Mouse (Mus musculus): ENCODE results near the gene Slc39a5. TPM values are rescaled to one million over a fixed set of nuclear protein-coding genes. Genes with fewer than 3 reads are reported as not detected.

Gene Slc39a5
- polyA plus RNA-seq, 1 experiment from 2014 or later: 56.7 TPM

DNA sequence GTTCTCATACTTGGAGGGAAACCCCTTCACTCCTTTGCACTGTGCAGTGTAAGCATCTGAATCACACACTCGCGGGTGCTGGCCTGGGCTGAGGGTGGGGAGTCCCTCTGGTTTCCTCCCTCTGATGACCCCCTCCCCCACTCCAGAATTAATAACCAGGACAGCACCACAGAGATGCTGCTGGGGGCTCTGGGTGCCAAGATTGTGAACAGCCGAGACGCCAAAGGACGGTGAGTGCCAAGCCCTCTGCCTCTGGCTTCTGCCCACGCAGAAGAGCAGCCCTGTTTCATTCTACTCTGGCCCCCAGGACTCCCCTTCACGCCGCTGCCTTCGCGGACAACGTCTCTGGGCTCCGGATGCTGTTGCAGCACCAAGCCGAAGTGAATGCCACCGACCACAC lies 12.1 kb downstream of the Slc39a5 start:
- no peak overlapping the region for H3K27ac ChIP-seq (ENCODE audit: low read depth)
- H3K4me1 ChIP-seq (replicated peaks; ENCODE audit: control insufficient read depth, insufficient read depth, low read length): no peaks in the 10 kb centered on the region
- H3K9me3 ChIP-seq (ENCODE audit: control insufficient read depth, low read length): no peaks in the 10 kb centered on the region
- ATAC-seq (replicated peaks; ENCODE audit: low FRiP score, low TSS enrichment, low read depth) (no peak), DNase-seq (ENCODE audit: low spot score) (no peak)
- H3K4me3 ChIP-seq (ENCODE audit: low read depth, low read length): no peak overlapping the region
- no peak overlapping the region for H3K9ac ChIP-seq (ENCODE audit: low read length)
- H3K36me3 ChIP-seq (ENCODE audit: control insufficient read depth, insufficient read depth, low read length): peaks cover 99% of the 10 kb centered on the region
- 92% methylated on average over 14 of the region's 14 CpGs for WGBS
- H3K27me3 ChIP-seq (replicated peaks; ENCODE audit: control insufficient read depth, insufficient read depth, low read length): no peaks in the 10 kb centered on the region
- H3K4me2 ChIP-seq (ENCODE audit: low read length): no peak overlapping the region

DNA sequence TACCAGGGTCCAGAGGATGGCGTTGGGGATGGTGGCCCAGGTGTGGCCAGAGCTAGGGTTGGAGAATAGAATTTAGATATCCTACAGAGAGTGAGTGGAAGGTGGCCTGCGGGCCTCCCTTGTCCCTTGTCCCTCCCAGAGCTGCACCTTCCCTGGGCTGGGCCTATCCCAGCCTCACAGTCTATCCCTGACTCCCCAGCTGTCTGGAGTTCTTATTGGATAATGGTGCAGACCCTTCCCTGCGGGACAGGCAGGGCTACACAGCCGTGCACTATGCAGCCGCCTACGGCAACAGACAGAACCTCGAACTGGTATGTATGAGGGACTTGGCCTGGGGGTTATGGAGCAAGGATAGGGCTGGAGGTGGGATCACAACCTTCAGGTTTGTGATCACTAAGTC lies 15.1 kb downstream of the Slc39a5 start:
- peaks cover 98% of the 10 kb centered on the region for H3K36me3 ChIP-seq (ENCODE audit: control insufficient read depth, insufficient read depth, low read length)
- H3K9ac ChIP-seq (ENCODE audit: low read length): no peak overlapping the region
- 94% methylated on average over 7 of the region's 7 CpGs for WGBS
- DNase-seq (ENCODE audit: low spot score) (no peak), ATAC-seq (replicated peaks; ENCODE audit: low FRiP score, low TSS enrichment, low read depth) (no peak)
- H3K9me3 ChIP-seq (ENCODE audit: control insufficient read depth, low read length): no peaks in the 10 kb centered on the region
- no peaks in the 10 kb centered on the region for H3K4me1 ChIP-seq (replicated peaks; ENCODE audit: control insufficient read depth, insufficient read depth, low read length)
- H3K27ac ChIP-seq (ENCODE audit: low read depth): no peak overlapping the region
- H3K4me3 ChIP-seq (ENCODE audit: low read depth, low read length): no peak overlapping the region
- H3K4me2 ChIP-seq (ENCODE audit: low read length): no peak overlapping the region
- H3K27me3 ChIP-seq (replicated peaks; ENCODE audit: control insufficient read depth, insufficient read depth, low read length): no peaks in the 10 kb centered on the region

DNA sequence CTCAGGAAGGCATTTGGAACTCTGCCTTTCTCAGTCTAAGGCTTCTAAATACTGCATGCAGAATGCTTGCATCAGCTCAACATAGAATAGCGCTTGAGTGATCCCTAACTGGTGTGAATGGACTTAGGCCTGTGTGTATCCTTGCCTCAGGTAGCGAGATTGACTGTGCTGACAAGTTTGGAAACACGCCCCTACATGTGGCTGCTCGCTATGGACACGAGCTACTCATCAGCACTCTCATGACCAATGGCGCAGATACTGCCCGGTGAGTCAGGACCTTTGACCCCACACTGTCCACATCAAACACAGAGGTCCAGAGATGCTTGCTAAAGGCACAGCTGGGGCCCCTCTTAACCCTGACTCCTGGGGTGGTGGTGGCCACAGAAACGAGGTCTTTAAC lies 18.5 kb downstream of the Slc39a5 start:
- Histone ChIP-seq H3K27ac (ENCODE audit: low read depth) (no peak overlapping the region), H3K36me3 (ENCODE audit: control insufficient read depth, insufficient read depth, low read length) (peaks cover 92% of the 10 kb centered on the region), H3K9ac (ENCODE audit: low read length) (no peak overlapping the region), H3K4me3 (ENCODE audit: low read depth, low read length) (no peak overlapping the region), H3K4me1 (replicated peaks; ENCODE audit: control insufficient read depth, insufficient read depth, low read length) (peaks cover 15% of the 10 kb centered on the region), H3K4me2 (ENCODE audit: low read length) (no peak overlapping the region), H3K27me3 (replicated peaks; ENCODE audit: control insufficient read depth, insufficient read depth, low read length) (no peaks in the 10 kb centered on the region), H3K9me3 (ENCODE audit: control insufficient read depth, low read length) (no peaks in the 10 kb centered on the region)
- ATAC-seq (replicated peaks; ENCODE audit: low FRiP score, low TSS enrichment, low read depth): no peak
- 88% methylated on average over 8 of the region's 8 CpGs for WGBS
- DNase-seq (ENCODE audit: low spot score): no peak

DNA sequence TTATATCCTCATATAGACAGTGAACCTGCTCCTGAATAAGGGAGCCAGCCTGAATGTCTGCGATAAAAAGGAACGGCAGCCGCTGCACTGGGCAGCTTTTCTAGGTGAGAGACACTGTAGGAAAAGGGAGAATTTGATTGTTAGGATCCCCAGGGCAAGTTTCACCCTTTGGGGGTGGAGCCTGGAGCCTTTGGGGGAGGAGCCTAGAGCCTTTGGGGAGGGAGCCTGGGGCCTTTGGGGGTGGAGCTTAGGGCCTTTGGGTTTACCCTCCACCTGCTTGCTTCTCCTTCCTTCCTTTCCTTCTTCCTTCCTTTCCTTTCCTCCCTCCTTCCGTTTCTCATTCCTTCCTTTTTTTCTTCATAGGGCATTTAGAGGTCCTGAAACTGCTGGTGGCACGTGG lies 20.5 kb downstream of the Slc39a5 start:
- H3K9me3 ChIP-seq (ENCODE audit: control insufficient read depth, low read length): no peaks in the 10 kb centered on the region
- 88% methylated on average over 5 of the region's 5 CpGs for WGBS
- no peak for DNase-seq (ENCODE audit: low spot score)
- H3K36me3 ChIP-seq (ENCODE audit: control insufficient read depth, insufficient read depth, low read length): peaks cover 72% of the 10 kb centered on the region
- no peaks in the 10 kb centered on the region for H3K27me3 ChIP-seq (replicated peaks; ENCODE audit: control insufficient read depth, insufficient read depth, low read length)
- no peak for ATAC-seq (replicated peaks; ENCODE audit: low FRiP score, low TSS enrichment, low read depth)
- no peak overlapping the region for H3K27ac ChIP-seq (ENCODE audit: low read depth)
- no peak overlapping the region for H3K4me3 ChIP-seq (ENCODE audit: low read depth, low read length)
- H3K4me2 ChIP-seq (ENCODE audit: low read length): no peak overlapping the region
- H3K4me1 ChIP-seq (replicated peaks; ENCODE audit: control insufficient read depth, insufficient read depth, low read length): peaks cover 24% of the 10 kb centered on the region
- no peak overlapping the region for H3K9ac ChIP-seq (ENCODE audit: low read length)

DNA sequence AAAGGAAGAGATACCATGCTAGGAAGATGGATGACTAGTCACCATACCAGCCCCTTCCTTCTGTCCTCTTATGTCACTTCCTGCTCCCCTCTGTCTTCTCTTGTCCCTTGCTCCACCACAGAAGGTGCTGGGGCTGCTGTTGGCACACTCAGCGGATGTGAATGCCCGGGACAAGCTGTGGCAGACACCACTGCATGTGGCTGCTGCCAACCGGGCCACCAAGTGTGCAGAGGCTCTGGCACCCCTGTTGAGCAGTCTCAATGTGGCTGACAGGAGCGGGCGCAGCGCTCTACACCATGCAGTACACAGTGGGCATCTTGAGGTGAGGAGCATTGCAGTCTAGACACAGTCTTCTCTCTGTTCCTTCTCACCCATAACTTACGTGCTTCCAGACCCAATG lies 21.8 kb downstream of the Slc39a5 start:
- ATAC-seq (replicated peaks; ENCODE audit: low FRiP score, low TSS enrichment, low read depth): no peak
- no peak for DNase-seq (ENCODE audit: low spot score)
- Histone ChIP-seq H3K27ac (ENCODE audit: low read depth) (no peak overlapping the region), H3K4me2 (ENCODE audit: low read length) (no peak overlapping the region), H3K4me1 (replicated peaks; ENCODE audit: control insufficient read depth, insufficient read depth, low read length) (peaks cover 24% of the 10 kb centered on the region), H3K9me3 (ENCODE audit: control insufficient read depth, low read length) (no peaks in the 10 kb centered on the region), H3K9ac (ENCODE audit: low read length) (no peak overlapping the region), H3K4me3 (ENCODE audit: low read depth, low read length) (no peak overlapping the region), H3K27me3 (replicated peaks; ENCODE audit: control insufficient read depth, insufficient read depth, low read length) (no peaks in the 10 kb centered on the region), H3K36me3 (ENCODE audit: control insufficient read depth, insufficient read depth, low read length) (peaks cover 59% of the 10 kb centered on the region)
- 93% methylated on average over 7 of the region's 7 CpGs for WGBS

DNA sequence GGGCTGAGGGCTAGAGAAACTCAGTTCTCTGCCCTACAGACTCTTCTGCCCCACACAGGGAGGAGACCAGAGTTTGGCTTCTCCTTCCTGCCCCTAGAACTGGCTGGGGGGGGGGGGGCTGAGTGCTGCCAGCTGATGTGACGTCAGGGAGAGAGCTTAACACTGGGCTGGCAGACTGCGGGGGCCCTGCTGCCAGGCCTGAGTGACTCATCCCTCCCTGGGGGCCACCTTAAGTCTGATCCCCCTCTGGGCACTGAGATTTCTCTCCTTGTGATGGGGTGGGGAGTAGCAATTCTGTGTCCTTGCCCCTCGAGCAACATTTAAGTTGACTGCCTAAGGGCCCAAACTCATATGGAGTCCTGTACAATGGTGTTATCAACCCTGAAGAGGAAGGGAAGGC lies 22.6 kb downstream of the Slc39a5 start:
- WGBS: 77% methylated on average over 3 of the region's 3 CpGs
- DNase-seq (ENCODE audit: low spot score) (no peak), ATAC-seq (replicated peaks; ENCODE audit: low FRiP score, low TSS enrichment, low read depth) (no peak)
- H3K36me3 ChIP-seq (ENCODE audit: control insufficient read depth, insufficient read depth, low read length): peaks cover 51% of the 10 kb centered on the region
- H3K27me3 ChIP-seq (replicated peaks; ENCODE audit: control insufficient read depth, insufficient read depth, low read length): no peaks in the 10 kb centered on the region
- H3K4me3 ChIP-seq (ENCODE audit: low read depth, low read length): no peak overlapping the region
- no peaks in the 10 kb centered on the region for H3K9me3 ChIP-seq (ENCODE audit: control insufficient read depth, low read length)
- H3K4me2 ChIP-seq (ENCODE audit: low read length): peak overlapping the region; percentile 82
- peaks cover 24% of the 10 kb centered on the region for H3K4me1 ChIP-seq (replicated peaks; ENCODE audit: control insufficient read depth, insufficient read depth, low read length)
- peak overlapping the region; percentile 94; the same call in 1 of the 2 replicates for H3K9ac ChIP-seq (ENCODE audit: low read length)
- no peak overlapping the region for H3K27ac ChIP-seq (ENCODE audit: low read depth)

DNA sequence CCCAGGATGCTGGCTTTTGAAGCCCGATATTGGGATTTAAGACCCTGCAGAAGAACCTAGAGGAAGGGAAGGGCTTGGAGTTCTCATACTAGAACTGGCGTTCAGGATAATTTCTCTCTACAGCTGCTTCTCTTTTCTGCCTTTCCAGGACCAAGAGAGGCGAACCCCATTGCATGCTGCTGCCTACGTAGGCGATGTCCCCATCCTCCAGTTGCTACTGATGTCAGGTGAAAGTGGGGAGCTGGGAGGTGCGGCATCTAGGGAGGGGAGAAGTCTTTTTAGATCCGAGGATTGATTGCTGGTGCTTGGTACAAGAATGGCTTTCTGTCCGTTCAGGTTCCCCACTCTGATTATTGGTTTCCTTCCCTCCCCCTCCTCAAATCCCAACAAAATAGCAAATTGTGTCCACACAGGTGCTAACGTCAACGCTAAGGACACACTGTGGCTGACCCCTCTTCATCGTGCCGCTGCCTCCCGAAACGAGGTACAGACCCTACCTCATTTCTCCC lies 23.0 kb downstream of the Slc39a5 start:
- DNase-seq (ENCODE audit: low spot score) (no peak), ATAC-seq (replicated peaks; ENCODE audit: low FRiP score, low TSS enrichment, low read depth) (no peak)
- Histone ChIP-seq H3K4me2 (ENCODE audit: low read length) (peak overlapping the region; percentile 82), H3K4me1 (replicated peaks; ENCODE audit: control insufficient read depth, insufficient read depth, low read length) (peaks cover 24% of the 10 kb centered on the region), H3K9me3 (ENCODE audit: control insufficient read depth, low read length) (no peaks in the 10 kb centered on the region), H3K27ac (ENCODE audit: low read depth) (peak overlapping the region; percentile 95; the same call in 1 of the 2 replicates), H3K9ac (ENCODE audit: low read length) (peak overlapping the region; percentile 94), H3K27me3 (replicated peaks; ENCODE audit: control insufficient read depth, insufficient read depth, low read length) (no peaks in the 10 kb centered on the region), H3K4me3 (ENCODE audit: low read depth, low read length) (peak overlapping the region; percentile 88), H3K36me3 (ENCODE audit: control insufficient read depth, insufficient read depth, low read length) (peaks cover 47% of the 10 kb centered on the region)
- 56% methylated on average over 14 of the region's 14 CpGs for WGBS

DNA sequence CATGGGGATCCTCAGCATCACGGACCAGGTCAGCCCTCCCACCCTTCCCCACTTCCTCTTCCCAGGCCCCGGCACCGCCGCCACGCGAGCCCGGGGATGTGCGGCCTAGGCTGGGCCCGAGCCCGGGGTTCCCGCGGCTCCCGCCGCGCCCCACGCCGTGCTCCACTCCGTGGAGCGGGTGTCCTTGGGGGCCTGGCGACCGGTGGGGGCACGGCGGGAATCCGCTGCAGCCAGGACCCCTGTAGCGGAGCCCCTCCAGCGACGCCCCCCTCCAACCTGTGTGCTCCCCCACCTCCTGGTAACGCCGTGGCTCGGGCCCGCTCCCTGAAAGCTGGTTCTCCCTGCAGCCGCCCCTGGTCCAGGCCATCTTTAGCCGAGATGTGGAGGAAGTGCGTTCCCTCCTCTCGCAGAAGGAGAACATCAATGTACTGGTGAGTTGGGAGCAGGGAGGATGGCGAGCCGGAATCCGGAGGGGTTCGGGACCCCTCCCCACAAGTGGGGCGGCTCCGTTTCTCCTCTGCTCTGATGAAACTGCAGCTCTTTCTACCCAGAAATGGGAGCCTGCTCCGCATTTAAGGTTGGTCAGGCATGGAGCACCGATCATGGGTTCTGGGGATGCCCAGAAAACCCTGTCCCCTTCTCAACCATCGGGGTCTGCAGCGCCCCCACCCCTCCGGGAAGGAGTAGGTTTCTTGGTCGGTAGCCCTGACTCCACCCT lies 23.6 kb downstream of the Slc39a5 start:
- peak overlapping the region; percentile 82 for H3K4me2 ChIP-seq (ENCODE audit: low read length)
- H3K4me3 ChIP-seq (ENCODE audit: low read depth, low read length): peak overlapping the region; percentile 88
- H3K27me3 ChIP-seq (replicated peaks; ENCODE audit: control insufficient read depth, insufficient read depth, low read length): no peaks in the 10 kb centered on the region
- peak; percentile 83 for ATAC-seq (replicated peaks; ENCODE audit: low FRiP score, low TSS enrichment, low read depth)
- peak; percentile 81 for DNase-seq (ENCODE audit: low spot score)
- peaks cover 41% of the 10 kb centered on the region for H3K36me3 ChIP-seq (ENCODE audit: control insufficient read depth, insufficient read depth, low read length)
- no peaks in the 10 kb centered on the region for H3K9me3 ChIP-seq (ENCODE audit: control insufficient read depth, low read length)
- peak overlapping the region; percentile 95 for H3K27ac ChIP-seq (ENCODE audit: low read depth)
- peak overlapping the region; percentile 94 for H3K9ac ChIP-seq (ENCODE audit: low read length)
- H3K4me1 ChIP-seq (replicated peaks; ENCODE audit: control insufficient read depth, insufficient read depth, low read length): peaks cover 24% of the 10 kb centered on the region
- WGBS: under 1% methylated on average over 44 of the region's 47 CpGs

Data from intestine, embryonic 14.5 days (tissue).